Mouse (Mus musculus): ENCODE data around the gene Ulk1. TPM values are rescaled to one million over a fixed set of nuclear protein-coding genes. Genes with fewer than 3 reads are reported as not detected.

The Ulk1 gene
- 62.6 and 85.6 TPM in 2 replicates for polyA plus RNA-seq (2012; rRNA removed)
- 28.1 and 36.9 TPM in 2 replicates for polyA plus RNA-seq (2014; fragmentation: Nextera tagmentation; extraction: Ambion mirVana)

DNA sequence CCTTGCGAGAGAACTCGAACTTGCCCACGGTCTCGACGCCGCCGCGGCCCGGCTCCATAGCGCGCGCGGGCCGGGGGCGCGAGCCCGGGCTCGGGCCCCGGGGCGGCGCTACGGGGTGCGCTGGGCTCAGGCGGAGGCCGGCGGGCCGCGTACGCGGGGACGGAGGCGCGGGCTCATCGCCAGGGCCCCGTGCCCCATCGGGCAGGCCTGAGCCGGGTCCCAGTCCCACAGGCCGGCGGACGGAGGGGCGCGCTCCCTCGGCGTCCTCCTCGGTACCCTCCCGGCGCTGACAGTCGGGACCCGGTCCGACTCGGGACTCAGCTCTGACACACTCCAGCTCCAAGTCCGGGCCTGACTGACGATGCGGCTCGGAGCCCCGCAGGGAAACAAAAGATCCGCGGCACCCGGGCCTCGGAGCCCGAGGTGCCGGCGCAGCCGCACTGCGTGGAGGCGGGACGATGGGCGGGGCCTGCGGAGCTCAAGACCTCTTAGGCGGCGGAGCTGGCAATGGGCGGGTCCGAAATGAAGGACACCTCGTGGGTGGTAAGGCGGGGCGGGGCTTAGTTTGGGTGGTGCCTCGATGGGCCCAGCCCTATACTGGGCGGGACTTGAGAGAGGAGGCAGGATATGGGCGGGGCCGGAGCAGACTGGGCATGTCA lies at the start of gene Ulk1:
TSS of gene Ulk1 (minus strand) at position 431 of the 659 bp plus-strand sequence.
- Histone ChIP-seq H3K4me3 (replicated peaks; ENCODE audit: low read length) (peak within 1 kb of the TSS; percentile 90), H3K27ac (replicated peaks; ENCODE audit: low read depth, low read length) (peak within 1 kb of the TSS; percentile 85), H3K9me3 (ENCODE audit: control insufficient read depth, low read length) (no peaks in the 10 kb centered on the region), H3K4me1 (ENCODE audit: control insufficient read depth, insufficient read depth, low read length) (peaks cover 25% of the 10 kb centered on the region), H3K4me2 (replicated peaks; ENCODE audit: low read depth, low read length, severe bottlenecking) (peak within 1 kb of the TSS; percentile 97), H3K27me3 (ENCODE audit: control insufficient read depth, insufficient read depth, low read length) (no peaks in the 10 kb centered on the region), H3K9ac (ENCODE audit: low read depth, low read length, severe bottlenecking) (peak within 1 kb of the TSS; percentile 94), H3K36me3 (ENCODE audit: control insufficient read depth, insufficient read depth, low read length) (peaks cover 24% of the 10 kb centered on the region)
- under 1% methylated on average over 43 of the region's 80 CpGs for WGBS
- ATAC-seq (ENCODE audit: low FRiP score, low read depth) (peak; percentile 97), DNase-seq (ENCODE audit: low spot score) (peak; percentile 98)
- TF ChIP-seq POLR2A (IDR thresholded peaks at IDR 0.05; ENCODE audit: borderline replicate concordance, extremely low read depth, insufficient read depth, insufficient read length): peak; percentile 95; the same call in 1 of the 2 replicates

GRCm38 (mm10) chr5:110859013-110859650 lies 49.2 kb upstream of the Ulk1 start:
- no peak for TF ChIP-seq POLR2A (IDR thresholded peaks at IDR 0.05; ENCODE audit: borderline replicate concordance, extremely low read depth, insufficient read depth, insufficient read length)
- Histone ChIP-seq H3K4me2 (replicated peaks; ENCODE audit: low read depth, low read length, severe bottlenecking) (no peak overlapping the region), H3K4me3 (replicated peaks; ENCODE audit: low read length) (no peak overlapping the region), H3K9me3 (ENCODE audit: control insufficient read depth, low read length) (no peaks in the 10 kb centered on the region), H3K36me3 (ENCODE audit: control insufficient read depth, insufficient read depth, low read length) (peaks cover 18% of the 10 kb centered on the region; the same call in 1 of the 2 replicates), H3K9ac (ENCODE audit: low read depth, low read length, severe bottlenecking) (no peak overlapping the region; the same call in 1 of the 2 replicates), H3K27me3 (ENCODE audit: control insufficient read depth, insufficient read depth, low read length) (no peaks in the 10 kb centered on the region), H3K4me1 (ENCODE audit: control insufficient read depth, insufficient read depth, low read length) (no peaks in the 10 kb centered on the region), H3K27ac (replicated peaks; ENCODE audit: low read depth, low read length) (peak overlapping the region; percentile 55)
- 55% methylated on average over 13 of the region's 13 CpGs for WGBS
- DNase-seq (ENCODE audit: low spot score) (no peak), ATAC-seq (ENCODE audit: low FRiP score, low read depth) (peak; percentile 60; the same call in 1 of the 2 replicates)

DNA sequence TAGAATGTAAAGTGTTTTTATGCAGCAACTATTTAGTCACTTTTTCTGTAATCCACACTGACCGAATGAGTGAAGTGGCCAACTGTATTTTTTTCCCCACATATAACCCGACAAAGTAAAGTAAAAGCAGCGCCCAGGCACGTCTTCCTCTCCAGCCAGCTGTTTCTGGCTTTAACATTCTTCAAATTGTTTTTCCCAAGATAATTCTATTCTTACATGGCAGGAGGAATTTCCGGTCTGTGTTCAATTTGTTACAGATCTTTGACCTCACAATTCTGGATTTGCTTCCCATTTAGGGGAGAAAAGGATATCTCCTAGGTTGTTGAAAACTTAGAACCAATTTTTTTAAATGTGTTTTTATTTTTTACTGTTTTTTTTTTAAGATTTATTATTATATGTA lies 47.2 kb upstream of the Ulk1 start:
- Histone ChIP-seq H3K27ac (replicated peaks; ENCODE audit: low read depth, low read length) (no peak overlapping the region), H3K4me3 (replicated peaks; ENCODE audit: low read length) (no peak overlapping the region), H3K9ac (ENCODE audit: low read depth, low read length, severe bottlenecking) (no peak overlapping the region), H3K36me3 (ENCODE audit: control insufficient read depth, insufficient read depth, low read length) (peaks cover 14% of the 10 kb centered on the region; the same call in 1 of the 2 replicates), H3K4me2 (replicated peaks; ENCODE audit: low read depth, low read length, severe bottlenecking) (no peak overlapping the region), H3K27me3 (ENCODE audit: control insufficient read depth, insufficient read depth, low read length) (no peaks in the 10 kb centered on the region), H3K9me3 (ENCODE audit: control insufficient read depth, low read length) (no peaks in the 10 kb centered on the region), H3K4me1 (ENCODE audit: control insufficient read depth, insufficient read depth, low read length) (no peaks in the 10 kb centered on the region)
- ATAC-seq (ENCODE audit: low FRiP score, low read depth) (peak; percentile 30; the same call in 1 of the 2 replicates), DNase-seq (ENCODE audit: low spot score) (peak; percentile 69)
- 51% methylated on average over 5 of the region's 5 CpGs for WGBS
- no peak for TF ChIP-seq POLR2A (IDR thresholded peaks at IDR 0.05; ENCODE audit: borderline replicate concordance, extremely low read depth, insufficient read depth, insufficient read length)

GRCm38 (mm10) chr5:110852990-110853389 lies 43.1 kb upstream of the Ulk1 start:
- Histone ChIP-seq H3K9me3 (ENCODE audit: control insufficient read depth, low read length) (no peaks in the 10 kb centered on the region), H3K4me2 (replicated peaks; ENCODE audit: low read depth, low read length, severe bottlenecking) (no peak overlapping the region), H3K27ac (replicated peaks; ENCODE audit: low read depth, low read length) (no peak overlapping the region), H3K4me1 (ENCODE audit: control insufficient read depth, insufficient read depth, low read length) (no peaks in the 10 kb centered on the region), H3K4me3 (replicated peaks; ENCODE audit: low read length) (no peak overlapping the region), H3K9ac (ENCODE audit: low read depth, low read length, severe bottlenecking) (no peak overlapping the region), H3K27me3 (ENCODE audit: control insufficient read depth, insufficient read depth, low read length) (no peaks in the 10 kb centered on the region), H3K36me3 (ENCODE audit: control insufficient read depth, insufficient read depth, low read length) (peaks cover 20% of the 10 kb centered on the region)
- TF ChIP-seq POLR2A (IDR thresholded peaks at IDR 0.05; ENCODE audit: borderline replicate concordance, extremely low read depth, insufficient read depth, insufficient read length): no peak
- ATAC-seq (ENCODE audit: low FRiP score, low read depth): no peak
- 93% methylated on average over 1 of the region's 1 CpGs for WGBS
- no peak for DNase-seq (ENCODE audit: low spot score)

GRCm38 (mm10) chr5:110841046-110841862 lies 31.4 kb upstream of the Ulk1 start:
- Histone ChIP-seq H3K27me3 (ENCODE audit: control insufficient read depth, insufficient read depth, low read length) (no peaks in the 10 kb centered on the region), H3K4me3 (replicated peaks; ENCODE audit: low read length) (no peak overlapping the region), H3K9ac (ENCODE audit: low read depth, low read length, severe bottlenecking) (no peak overlapping the region), H3K36me3 (ENCODE audit: control insufficient read depth, insufficient read depth, low read length) (peaks cover 9% of the 10 kb centered on the region; the same call in 1 of the 2 replicates), H3K9me3 (ENCODE audit: control insufficient read depth, low read length) (no peaks in the 10 kb centered on the region), H3K27ac (replicated peaks; ENCODE audit: low read depth, low read length) (no peak overlapping the region), H3K4me1 (ENCODE audit: control insufficient read depth, insufficient read depth, low read length) (peaks cover 7% of the 10 kb centered on the region; the same call in 1 of the 2 replicates), H3K4me2 (replicated peaks; ENCODE audit: low read depth, low read length, severe bottlenecking) (no peak overlapping the region)
- ATAC-seq (ENCODE audit: low FRiP score, low read depth) (no peak), DNase-seq (ENCODE audit: low spot score) (no peak)
- no peak for TF ChIP-seq POLR2A (IDR thresholded peaks at IDR 0.05; ENCODE audit: borderline replicate concordance, extremely low read depth, insufficient read depth, insufficient read length)
- WGBS: 91% methylated on average over 14 of the region's 14 CpGs
